Mouse (Mus musculus): ENCODE results near the gene Dhx33. TPM values are rescaled to one million over a fixed set of nuclear protein-coding genes. Genes with fewer than 3 reads are reported as not detected.

Dhx33 gene
- polyA plus RNA-seq, 1 experiment from 2014 or later: 5.1 TPM

DNA sequence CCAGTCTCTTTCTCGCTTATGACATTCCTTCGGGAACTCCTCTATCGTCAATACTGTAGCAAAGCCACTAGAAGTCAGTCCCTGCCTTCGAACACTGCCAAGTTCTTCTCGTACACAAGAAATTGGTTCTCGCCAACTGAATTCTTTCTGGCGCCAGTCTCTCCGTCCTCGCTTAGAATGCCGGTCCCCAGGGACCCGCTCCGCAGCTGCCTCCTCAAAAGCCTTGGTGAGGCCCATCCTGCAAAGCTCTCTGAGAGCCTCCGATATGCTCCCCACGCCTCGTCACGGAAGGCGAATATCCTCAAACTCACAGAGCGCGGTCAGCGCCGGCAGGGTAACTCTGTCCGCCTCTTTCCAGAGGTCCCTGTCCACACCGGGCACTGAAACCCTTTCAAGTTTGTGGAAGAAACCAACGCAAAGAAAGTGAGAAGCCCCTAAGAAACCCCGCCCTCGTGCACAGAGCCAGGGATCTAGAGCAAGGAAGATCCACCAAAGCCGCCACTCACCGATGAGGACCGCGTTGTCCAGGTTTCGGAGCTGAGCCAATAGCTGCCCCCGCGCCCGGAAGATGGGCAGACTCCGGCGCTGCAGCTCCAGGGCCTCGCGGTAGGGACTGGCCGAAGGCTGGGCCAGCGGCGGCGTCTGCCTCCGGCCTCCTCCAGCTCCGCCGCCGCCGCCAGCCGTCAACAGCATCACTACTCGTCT lies 474 bp downstream of the Dhx33 start:
- DNase-seq (ENCODE audit: low spot score): peak; percentile 31
- Histone ChIP-seq H3K4me1 (replicated peaks; ENCODE audit: control insufficient read depth, insufficient read depth) (0 out of 2 replicates have a peak, but pooled peaks cover 2% of the 10 kb centered on the region), H3K27ac (replicated peaks) (peak overlapping the region; percentile 76), H3K4me2 (replicated peaks; ENCODE audit: low read depth) (peak overlapping the region; percentile 84), H3K4me3 (ENCODE audit: low read depth, low read length) (peak overlapping the region; percentile 91), H3K27me3 (ENCODE audit: control insufficient read depth, insufficient read depth, low read length) (no peaks in the 10 kb centered on the region), H3K9ac (ENCODE audit: low read length) (peak overlapping the region; percentile 69), H3K9me3 (ENCODE audit: control insufficient read depth, low read length) (no peaks in the 10 kb centered on the region), H3K36me3 (ENCODE audit: control insufficient read depth, insufficient read depth, low read length) (peaks cover 5% of the 10 kb centered on the region; the same call in 1 of the 2 replicates)
- peak; percentile 75 for ATAC-seq (ENCODE audit: low FRiP score, low TSS enrichment)
- under 1% methylated on average over 49 of the region's 49 CpGs for whole genome bisulfite sequencing
- TF ChIP-seq CTCF (IDR thresholded peaks at IDR 0.05; ENCODE audit: low read depth): no peak; the same call in 1 of the 2 replicates
- TF ChIP-seq EP300 (optimal IDR thresholded peaks at IDR 0.05): peak; percentile 24

DNA sequence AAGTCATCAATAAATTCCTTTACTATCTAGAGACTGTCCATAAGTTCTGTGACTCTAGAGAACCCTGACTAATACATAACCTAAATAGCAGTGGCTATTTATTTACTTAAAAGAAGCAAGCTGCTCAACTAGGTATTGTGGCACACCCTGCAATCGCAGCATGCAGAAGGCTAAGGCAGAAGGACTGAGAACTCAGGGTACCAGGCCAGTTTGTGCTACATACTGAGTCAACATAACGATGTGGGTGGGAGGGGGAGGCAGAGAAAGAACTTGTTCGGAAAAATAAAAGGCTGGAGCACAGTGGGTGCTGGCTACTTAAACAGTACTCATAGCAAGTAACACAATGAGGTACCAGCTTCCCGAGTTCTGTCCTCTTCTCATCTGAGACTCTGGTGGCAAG lies 3.1 kb downstream of the Dhx33 start:
- Histone ChIP-seq H3K9me3 (ENCODE audit: control insufficient read depth, low read length) (no peaks in the 10 kb centered on the region), H3K27ac (replicated peaks) (no peak overlapping the region), H3K4me2 (replicated peaks; ENCODE audit: low read depth) (no peak overlapping the region), H3K27me3 (ENCODE audit: control insufficient read depth, insufficient read depth, low read length) (no peaks in the 10 kb centered on the region), H3K9ac (ENCODE audit: low read length) (no peak overlapping the region), H3K4me3 (ENCODE audit: low read depth, low read length) (no peak overlapping the region), H3K4me1 (replicated peaks; ENCODE audit: control insufficient read depth, insufficient read depth) (0 out of 2 replicates have a peak, but pooled peaks cover 2% of the 10 kb centered on the region), H3K36me3 (ENCODE audit: control insufficient read depth, insufficient read depth, low read length) (peaks cover 2% of the 10 kb centered on the region; the same call in 1 of the 2 replicates)
- 83% methylated on average over 4 of the region's 4 CpGs for WGBS
- ATAC-seq (ENCODE audit: low FRiP score, low TSS enrichment) (no peak), DNase-seq (ENCODE audit: low spot score) (no peak)
- TF ChIP-seq EP300 (optimal IDR thresholded peaks at IDR 0.05) (no peak), CTCF (IDR thresholded peaks at IDR 0.05; ENCODE audit: low read depth) (no peak)

- H3K36me3 ChIP-seq (ENCODE audit: control insufficient read depth, insufficient read depth, low read length): peaks cover 24% of the 10 kb centered on the region
- peak; percentile 96 for ATAC-seq (ENCODE audit: low FRiP score, low TSS enrichment)
- H3K4me3 ChIP-seq (ENCODE audit: low read depth, low read length): peak within 1 kb of the TSS; percentile 93
- H3K27me3 ChIP-seq (ENCODE audit: control insufficient read depth, insufficient read depth, low read length): no peaks in the 10 kb centered on the region
- TF ChIP-seq CTCF (IDR thresholded peaks at IDR 0.05; ENCODE audit: low read depth): peak; percentile 97
- no peak for TF ChIP-seq EP300 (optimal IDR thresholded peaks at IDR 0.05)
- H3K9ac ChIP-seq (ENCODE audit: low read length): peak within 1 kb of the TSS; percentile 91
- DNase-seq (ENCODE audit: low spot score): peak; percentile 95
- H3K9me3 ChIP-seq (ENCODE audit: control insufficient read depth, low read length): no peaks in the 10 kb centered on the region
- H3K4me1 ChIP-seq (replicated peaks; ENCODE audit: control insufficient read depth, insufficient read depth): no peaks in the 10 kb centered on the region
- peak within 1 kb of the TSS; percentile 69; the same call in 1 of the 2 replicates for H3K27ac ChIP-seq (replicated peaks)
- WGBS: under 1% methylated on average over 47 of the region's 64 CpGs
- peak within 1 kb of the TSS; percentile 77 for H3K4me2 ChIP-seq (replicated peaks; ENCODE audit: low read depth)
These were observed 21.5 kb downstream of the Dhx33 start, which contains the start of gene C1qbp for GRCm38 (mm10) chr11:70982557-70983228. Gene C1qbp (minus strand): TSS chr11:70983026.

- H3K4me1 ChIP-seq (replicated peaks; ENCODE audit: control insufficient read depth, insufficient read depth): no peaks in the 10 kb centered on the region
- H3K9ac ChIP-seq (ENCODE audit: low read length): peak overlapping the region; percentile 91
- WGBS: 7% methylated on average over 12 of the region's 12 CpGs
- ATAC-seq (ENCODE audit: low FRiP score, low TSS enrichment) (no peak), DNase-seq (ENCODE audit: low spot score) (no peak)
- peak overlapping the region; percentile 77 for H3K4me2 ChIP-seq (replicated peaks; ENCODE audit: low read depth)
- TF ChIP-seq EP300 (optimal IDR thresholded peaks at IDR 0.05): no peak
- TF ChIP-seq CTCF (IDR thresholded peaks at IDR 0.05; ENCODE audit: low read depth): no peak
- no peaks in the 10 kb centered on the region for H3K27me3 ChIP-seq (ENCODE audit: control insufficient read depth, insufficient read depth, low read length)
- peaks cover 21% of the 10 kb centered on the region for H3K36me3 ChIP-seq (ENCODE audit: control insufficient read depth, insufficient read depth, low read length)
- H3K27ac ChIP-seq (replicated peaks): no peak overlapping the region
- H3K9me3 ChIP-seq (ENCODE audit: control insufficient read depth, low read length): no peaks in the 10 kb centered on the region
- H3K4me3 ChIP-seq (ENCODE audit: low read depth, low read length): peak overlapping the region; percentile 93
These were observed 22.2 kb downstream of the Dhx33 start for GRCm38 (mm10) chr11:70982030-70982429.

- Histone ChIP-seq H3K9me3 (ENCODE audit: control insufficient read depth, low read length) (no peaks in the 10 kb centered on the region), H3K27me3 (ENCODE audit: control insufficient read depth, insufficient read depth, low read length) (no peaks in the 10 kb centered on the region), H3K9ac (ENCODE audit: low read length) (no peak overlapping the region), H3K27ac (replicated peaks) (no peak overlapping the region), H3K4me1 (replicated peaks; ENCODE audit: control insufficient read depth, insufficient read depth) (no peaks in the 10 kb centered on the region), H3K4me2 (replicated peaks; ENCODE audit: low read depth) (no peak overlapping the region), H3K36me3 (ENCODE audit: control insufficient read depth, insufficient read depth, low read length) (peaks cover 19% of the 10 kb centered on the region), H3K4me3 (ENCODE audit: low read depth, low read length) (no peak overlapping the region)
- DNase-seq (ENCODE audit: low spot score) (no peak), ATAC-seq (ENCODE audit: low FRiP score, low TSS enrichment) (no peak)
- TF ChIP-seq EP300 (optimal IDR thresholded peaks at IDR 0.05) (no peak), CTCF (IDR thresholded peaks at IDR 0.05; ENCODE audit: low read depth) (no peak)
- 90% methylated on average over 14 of the region's 14 CpGs for WGBS
These were observed 23.3 kb downstream of the Dhx33 start for GRCm38 (mm10) chr11:70980751-70981510.

Data from stomach, postnatal 0 days (tissue).